In the genomic region with DNA sequence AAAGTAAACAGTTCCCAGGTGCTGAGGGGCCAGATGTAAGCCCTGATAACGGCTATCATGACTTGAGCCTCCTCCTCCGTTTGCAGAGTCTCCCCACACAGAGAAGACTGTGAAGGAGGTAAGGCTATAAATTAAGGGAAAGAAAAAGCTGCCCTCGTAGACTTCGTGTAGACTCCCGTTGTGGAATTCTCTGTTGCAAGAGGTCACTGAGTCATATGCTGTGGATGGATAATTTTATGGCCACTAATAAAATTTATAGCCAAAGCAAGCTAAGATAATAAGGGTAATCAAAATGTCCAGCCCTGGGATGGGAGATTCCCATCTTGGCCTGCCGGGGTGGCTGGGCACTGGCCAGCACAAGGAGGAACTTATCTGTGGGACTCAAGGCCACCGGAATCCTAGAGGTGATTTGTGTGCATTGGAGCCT, we compare ENCODE assay signal across 15 mouse cellular contexts.
DNase-seq lines count a peak whose midpoint lies in the region; TF ChIP-seq lines count a peak whose summit lies in the region.
"Had no signal": no experiment of that assay in that cellular context is flagged by ENCODE, and none has a peak within 500 bp of the region (broad histone marks: within the 10 kb centered on the region; RNA-seq: fewer than 3 reads in every experiment).

No protein-coding gene starts in this region.

- H3ac ChIP-seq in myocyte (ENCODE audit: control insufficient read depth, insufficient read length): no peak overlapping the region

- H3K36me3 ChIP-seq in myocyte (ENCODE audit: control insufficient read depth, insufficient read depth): no peaks in the 10 kb centered on the region
- H3K36me3 ChIP-seq: embryonic facial prominence, embryonic 10.5 days; forebrain, embryonic 10.5 days; heart, embryonic 15.5 days; hindbrain, embryonic 15.5 days had no signal

- peak; percentile 23 for DNase-seq in MN1 (ENCODE audit: low spot score)
- DNase-seq in adrenal gland, postnatal 14 days: peak; percentile 76
- peak; percentile 24 for DNase-seq in kidney, adult 9 months
- no peak for DNase-seq in layer of hippocampus, postnatal 36 days
- DNase-seq in layer of hippocampus, adult 9-11 months: no peak
- no peak for DNase-seq in right cerebral cortex, adult 2 months (ENCODE audit: low spot score in 2 of 2)
- DNase-seq in yolk sac, embryonic 10.5 days (ENCODE audit: low spot score): no peak
- DNase-seq: cerebellum, adult 9-10 months; lung, postnatal 4 days had no signal

- no peaks in the 10 kb centered on the region for H3K79me2 ChIP-seq in myocyte (ENCODE audit: control insufficient read depth, insufficient read depth)

- no peaks in the 10 kb centered on the region for H3K27me3 ChIP-seq in myocyte (ENCODE audit: control insufficient read depth, insufficient read depth, insufficient read length)
- H3K27me3 ChIP-seq: heart, embryonic 15.5 days; hindbrain, embryonic 15.5 days had no signal

- peak overlapping the region; percentile 52 for H3K4me2 ChIP-seq in myocyte (ENCODE audit: low read depth)
- H3K4me2 ChIP-seq: heart, embryonic 15.5 days; hindbrain, embryonic 15.5 days had no signal

- TF ChIP-seq POLR2A in myocyte (IDR thresholded peaks at IDR 0.05; ENCODE audit: insufficient read length, low read depth): no peak

- H3K4me3 ChIP-seq in myocyte: no peak overlapping the region
- H3K4me3 ChIP-seq: embryonic facial prominence, embryonic 10.5 days; forebrain, embryonic 10.5 days; heart, embryonic 15.5 days; hindbrain, embryonic 15.5 days; left cerebral cortex, adult 2 months had no signal

TF ChIP-seq in myocyte, 11 proteins besides CTCF, POLR2A, EP300 and RAD21:
- TF ChIP-seq TCF3 (IDR thresholded peaks at IDR 0.05; ENCODE audit: insufficient read length, low read depth) (no peak), POLR2AphosphoS2 (IDR thresholded peaks at IDR 0.05; ENCODE audit: insufficient read length, low read depth) (no peak), USF1 (IDR thresholded peaks at IDR 0.05; ENCODE audit: low read depth) (no peak), MYOG (IDR thresholded peaks at IDR 0.05; ENCODE audit: control insufficient read depth in 1 of 3, insufficient read depth in 1 of 3, insufficient read length in 2 of 3, low read depth in 2 of 3) (no peak), TCF12 (IDR thresholded peaks at IDR 0.05; ENCODE audit: insufficient read depth, poor library complexity, severe bottlenecking) (no peak), REST (IDR thresholded peaks at IDR 0.05; ENCODE audit: insufficient read depth, insufficient read length) (no peak), E2F4 (IDR thresholded peaks at IDR 0.05; ENCODE audit: insufficient read depth) (no peak), CEBPB (IDR thresholded peaks at IDR 0.05; ENCODE audit: insufficient read depth, poor library complexity, severe bottlenecking) (peak; percentile 93)

Comparison
In these comparisons a context has a peak if more than half of its experiments do, and no peak if none do; other contexts are left out.
1. DNase-seq: peak in MN1 (single experiment), adrenal gland, postnatal 14 days (single experiment) and kidney, adult 9 months (single experiment); none in layer of hippocampus, postnatal 36 days (0 of 2), layer of hippocampus, adult 9-11 months (single experiment), right cerebral cortex, adult 2 months (0 of 2) and yolk sac, embryonic 10.5 days (single experiment).